Mouse (Mus musculus): ENCODE data around the gene Gcnt2. TPM values are rescaled to one million over a fixed set of nuclear protein-coding genes. Genes with fewer than 3 reads are reported as not detected.

Gcnt2 gene
- polyA plus RNA-seq, 1 experiment: 6.3 TPM

DNA sequence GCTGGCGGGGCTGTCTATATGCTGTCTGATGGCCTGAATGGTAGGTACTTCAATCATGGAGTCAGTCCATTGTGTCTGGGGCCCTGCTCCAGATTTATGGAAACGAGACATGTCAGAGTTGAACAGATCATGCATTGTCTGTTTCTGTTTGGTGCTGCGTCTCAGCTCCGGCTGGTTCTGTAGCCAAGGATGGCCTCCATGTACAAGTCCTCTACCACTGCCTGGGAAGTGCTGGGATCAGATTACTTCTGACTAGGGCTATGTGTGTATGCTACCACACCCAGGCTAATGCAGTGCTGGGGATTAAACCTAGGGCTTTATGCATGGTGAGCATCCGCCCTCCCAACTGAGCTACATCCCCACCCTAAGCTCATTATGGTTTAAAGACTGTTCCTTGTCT, 78.0 kb downstream of the Gcnt2 start:
- H3K27me3 ChIP-seq (ENCODE audit: control insufficient read depth, insufficient read depth, insufficient read length): no peaks in the 10 kb centered on the region
- TF ChIP-seq CTCF (IDR thresholded peaks at IDR 0.05; ENCODE audit: control insufficient read depth, insufficient read depth, insufficient read length) (no peak), MYOD1 (IDR thresholded peaks at IDR 0.05; ENCODE audit: control insufficient read depth, insufficient read length, low read depth) (no peak), USF1 (IDR thresholded peaks at IDR 0.05; ENCODE audit: low read depth) (no peak), MYOG (IDR thresholded peaks at IDR 0.05; ENCODE audit: control insufficient read depth, extremely low read depth, insufficient read length) (no peak), FOSL1 (IDR thresholded peaks at IDR 0.05; ENCODE audit: insufficient read depth, low read length, poor library complexity, severe bottlenecking) (no peak), CEBPB (IDR thresholded peaks at IDR 0.05; ENCODE audit: low read depth) (no peak), MAX (IDR thresholded peaks at IDR 0.05) (no peak)
- peaks cover 24% of the 10 kb centered on the region for H3K79me3 ChIP-seq (ENCODE audit: low read depth)
- no peaks in the 10 kb centered on the region for H3K36me3 ChIP-seq (ENCODE audit: control insufficient read depth, insufficient read depth)
- no peak overlapping the region for H3K4me3 ChIP-seq (ENCODE audit: insufficient read depth, poor library complexity, severe bottlenecking)
- H3ac ChIP-seq (ENCODE audit: control insufficient read depth, insufficient read length, low read depth): no peak overlapping the region
- peaks cover 77% of the 10 kb centered on the region for H3K79me2 ChIP-seq (ENCODE audit: control insufficient read depth, insufficient read depth)

DNA sequence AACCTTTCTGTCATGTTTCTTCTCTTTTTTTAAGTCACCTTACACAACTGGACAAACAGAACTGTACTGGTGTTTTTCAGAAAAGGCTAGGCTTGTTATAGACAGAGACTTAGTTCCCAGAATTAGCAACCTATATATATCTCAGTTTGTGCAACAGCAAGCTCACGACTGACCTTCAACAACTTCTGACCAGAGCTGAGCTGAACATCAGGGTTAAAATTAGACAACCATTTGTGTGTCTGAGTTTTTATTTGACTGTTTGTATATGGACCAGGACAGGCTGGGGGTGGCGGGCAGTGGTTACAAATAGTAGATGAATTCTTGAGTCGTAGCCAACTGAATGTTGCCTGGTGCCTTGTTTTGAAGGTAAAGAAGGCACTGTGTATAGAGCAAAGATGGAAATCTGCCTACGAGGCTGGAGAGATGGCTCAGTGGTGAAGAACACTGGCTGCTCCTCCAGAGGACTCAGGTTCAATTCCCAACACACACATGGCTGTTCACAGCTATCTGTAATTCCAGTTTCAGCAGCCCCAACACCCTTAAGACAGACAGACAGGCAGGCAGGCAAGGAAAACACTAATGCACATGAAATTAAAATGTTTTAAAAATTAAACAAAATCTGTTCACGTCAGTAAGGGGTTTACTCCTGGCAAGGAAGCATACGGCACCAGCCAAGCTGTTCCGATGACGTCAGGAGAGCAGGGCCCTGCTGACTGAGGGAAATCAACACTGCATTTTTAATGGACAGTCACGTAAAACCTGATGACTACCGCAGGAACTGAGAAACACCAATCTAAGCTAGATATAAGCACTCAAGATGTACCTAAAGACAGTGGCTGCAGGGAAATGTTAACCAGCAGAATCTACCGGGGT, 79.2 kb downstream of the Gcnt2 start:
- Histone ChIP-seq H3K4me3 (ENCODE audit: insufficient read depth, poor library complexity, severe bottlenecking) (no peak overlapping the region), H3K27me3 (ENCODE audit: control insufficient read depth, insufficient read depth, insufficient read length) (no peaks in the 10 kb centered on the region), H3K79me3 (ENCODE audit: low read depth) (peaks cover 25% of the 10 kb centered on the region), H3K36me3 (ENCODE audit: control insufficient read depth, insufficient read depth) (no peaks in the 10 kb centered on the region), H3K79me2 (ENCODE audit: control insufficient read depth, insufficient read depth) (peaks cover 75% of the 10 kb centered on the region), H3ac (ENCODE audit: control insufficient read depth, insufficient read length, low read depth) (no peak overlapping the region)
- TF ChIP-seq USF1 (IDR thresholded peaks at IDR 0.05; ENCODE audit: low read depth) (no peak), CTCF (IDR thresholded peaks at IDR 0.05; ENCODE audit: control insufficient read depth, insufficient read depth, insufficient read length) (no peak), MAX (IDR thresholded peaks at IDR 0.05) (no peak), FOSL1 (IDR thresholded peaks at IDR 0.05; ENCODE audit: insufficient read depth, low read length, poor library complexity, severe bottlenecking) (no peak), MYOD1 (IDR thresholded peaks at IDR 0.05; ENCODE audit: control insufficient read depth, insufficient read length, low read depth) (no peak), CEBPB (IDR thresholded peaks at IDR 0.05; ENCODE audit: low read depth) (no peak)

DNA sequence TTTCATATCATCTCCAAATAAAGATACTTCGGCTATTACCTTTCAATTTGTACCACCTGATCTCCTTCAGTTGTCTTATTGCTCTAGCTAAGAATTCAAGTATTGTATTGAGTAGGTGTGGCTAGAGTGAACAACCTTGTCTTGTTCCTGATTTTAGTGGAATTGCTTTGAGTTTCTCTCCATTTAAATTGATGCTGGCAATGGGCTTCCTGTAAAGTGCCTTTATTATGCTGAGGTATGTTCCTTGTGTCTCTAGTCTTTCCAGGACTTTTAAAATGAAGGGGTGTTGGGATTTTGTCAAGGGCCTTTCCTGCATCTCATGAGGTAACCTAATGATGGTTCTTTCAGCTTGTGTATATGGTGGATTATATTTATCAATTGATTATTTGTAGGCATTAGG, 83.5 kb downstream of the Gcnt2 start:
- H3K36me3 ChIP-seq (ENCODE audit: control insufficient read depth, insufficient read depth): no peaks in the 10 kb centered on the region
- H3K4me3 ChIP-seq (ENCODE audit: insufficient read depth, poor library complexity, severe bottlenecking): no peak overlapping the region
- peaks cover 13% of the 10 kb centered on the region for H3K79me3 ChIP-seq (ENCODE audit: low read depth)
- H3K79me2 ChIP-seq (ENCODE audit: control insufficient read depth, insufficient read depth): peaks cover 63% of the 10 kb centered on the region
- H3ac ChIP-seq (ENCODE audit: control insufficient read depth, insufficient read length, low read depth): no peak overlapping the region
- H3K27me3 ChIP-seq (ENCODE audit: control insufficient read depth, insufficient read depth, insufficient read length): no peaks in the 10 kb centered on the region
- TF ChIP-seq FOSL1 (IDR thresholded peaks at IDR 0.05; ENCODE audit: insufficient read depth, low read length, poor library complexity, severe bottlenecking): no peak
- no peak for TF ChIP-seq USF1 (IDR thresholded peaks at IDR 0.05; ENCODE audit: low read depth)
- no peak for TF ChIP-seq CTCF (IDR thresholded peaks at IDR 0.05; ENCODE audit: control insufficient read depth, insufficient read depth, insufficient read length)
- no peak for TF ChIP-seq MAX (IDR thresholded peaks at IDR 0.05)

DNA sequence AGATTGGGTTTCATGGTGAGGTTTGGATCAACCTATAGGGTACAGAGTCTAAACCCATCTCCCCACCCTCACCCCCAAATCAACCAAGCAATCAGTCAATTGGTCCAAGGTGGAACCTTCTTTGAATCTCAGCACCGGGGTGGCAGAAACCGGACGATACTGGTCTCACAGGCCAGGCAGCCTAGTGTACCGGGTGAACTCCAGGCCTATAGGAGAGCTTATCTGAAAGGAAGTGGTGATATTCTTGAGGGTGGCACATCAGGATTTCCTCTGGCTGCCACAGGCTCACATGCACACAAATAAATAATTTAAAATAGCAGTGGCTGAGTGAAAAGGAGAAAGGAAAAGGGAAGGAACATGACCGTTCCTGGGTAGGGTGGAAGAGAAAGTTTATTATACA, 84.4 kb downstream of the Gcnt2 start:
- H3K4me3 ChIP-seq (ENCODE audit: insufficient read depth, poor library complexity, severe bottlenecking): no peak overlapping the region
- TF ChIP-seq MYOG (IDR thresholded peaks at IDR 0.05; ENCODE audit: control insufficient read depth, extremely low read depth, insufficient read length): no peak
- no peak for TF ChIP-seq MAX (IDR thresholded peaks at IDR 0.05)
- no peak for TF ChIP-seq MYOD1 (IDR thresholded peaks at IDR 0.05; ENCODE audit: control insufficient read depth, insufficient read length, low read depth)
- TF ChIP-seq USF1 (IDR thresholded peaks at IDR 0.05; ENCODE audit: low read depth): no peak
- no peak for TF ChIP-seq CEBPB (IDR thresholded peaks at IDR 0.05; ENCODE audit: low read depth)
- TF ChIP-seq FOSL1 (IDR thresholded peaks at IDR 0.05; ENCODE audit: insufficient read depth, low read length, poor library complexity, severe bottlenecking): no peak
- TF ChIP-seq CTCF (IDR thresholded peaks at IDR 0.05; ENCODE audit: control insufficient read depth, insufficient read depth, insufficient read length): no peak

DNA sequence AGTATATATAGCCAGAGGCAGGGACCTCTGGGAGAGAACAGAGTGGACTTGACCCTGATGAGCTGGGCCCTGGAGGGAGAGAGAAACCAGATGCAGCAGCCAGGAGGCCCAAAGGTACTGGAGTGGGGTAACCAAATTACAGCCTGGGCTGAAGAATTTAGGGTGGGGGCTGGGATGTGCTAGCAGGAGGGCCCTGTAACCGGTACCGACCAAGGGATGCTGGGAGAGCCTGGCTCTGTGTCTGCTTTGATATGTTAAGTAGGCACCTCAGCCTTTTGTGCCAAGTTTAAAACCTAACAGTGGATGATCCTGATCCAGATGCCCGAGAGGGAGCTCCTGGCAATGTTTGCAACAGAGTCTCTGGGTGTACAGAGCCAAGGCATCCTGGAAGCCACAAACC, 84.8 kb downstream of the Gcnt2 start:
- no peak for TF ChIP-seq USF1 (IDR thresholded peaks at IDR 0.05; ENCODE audit: low read depth)
- TF ChIP-seq MYOD1 (IDR thresholded peaks at IDR 0.05; ENCODE audit: control insufficient read depth, insufficient read length, low read depth): no peak
- no peak for TF ChIP-seq FOSL1 (IDR thresholded peaks at IDR 0.05; ENCODE audit: insufficient read depth, low read length, poor library complexity, severe bottlenecking)
- no peak for TF ChIP-seq MYOG (IDR thresholded peaks at IDR 0.05; ENCODE audit: control insufficient read depth, extremely low read depth, insufficient read length)
- TF ChIP-seq MAX (IDR thresholded peaks at IDR 0.05): no peak
- no peak for TF ChIP-seq CTCF (IDR thresholded peaks at IDR 0.05; ENCODE audit: control insufficient read depth, insufficient read depth, insufficient read length)
- no peak for TF ChIP-seq CEBPB (IDR thresholded peaks at IDR 0.05; ENCODE audit: low read depth)
- Histone ChIP-seq H3K4me3 (ENCODE audit: insufficient read depth, poor library complexity, severe bottlenecking) (no peak overlapping the region), H3K27me3 (ENCODE audit: control insufficient read depth, insufficient read depth, insufficient read length) (no peaks in the 10 kb centered on the region), H3K36me3 (ENCODE audit: control insufficient read depth, insufficient read depth) (no peaks in the 10 kb centered on the region), H3K79me2 (ENCODE audit: control insufficient read depth, insufficient read depth) (peaks cover 52% of the 10 kb centered on the region), H3K79me3 (ENCODE audit: low read depth) (peaks cover 12% of the 10 kb centered on the region), H3ac (ENCODE audit: control insufficient read depth, insufficient read length, low read depth) (no peak overlapping the region)

More for the DNA sequence above, 84.4 kb downstream of the Gcnt2 start:
- no peaks in the 10 kb centered on the region for H3K36me3 ChIP-seq (ENCODE audit: control insufficient read depth, insufficient read depth)
- peaks cover 12% of the 10 kb centered on the region for H3K79me3 ChIP-seq (ENCODE audit: low read depth)
- no peaks in the 10 kb centered on the region for H3K27me3 ChIP-seq (ENCODE audit: control insufficient read depth, insufficient read depth, insufficient read length)
- H3K79me2 ChIP-seq (ENCODE audit: control insufficient read depth, insufficient read depth): peaks cover 56% of the 10 kb centered on the region
- no peak overlapping the region for H3ac ChIP-seq (ENCODE audit: control insufficient read depth, insufficient read length, low read depth)
